Mouse (Mus musculus) left cerebral cortex, adult 11 months (tissue): ENCODE data around the gene Nubp1.

Experiments used
- DNase-seq: peaks from one replicate; pipeline ENCODE4 v3.0.0; 2022; ENCODE audit warnings: low spot score

Nubp1 gene

GRCm38 (mm10) chr16:10411764-10412746 is at the start of gene Nubp1:
Gene Nubp1, plus strand, starts transcription at chr16:10411948.
- peak; percentile 89 for DNase-seq

GRCm38 (mm10) chr16:10363061-10363460 is 48.7 kb upstream of the Nubp1 start:
- DNase-seq, result no peak

GRCm38 (mm10) chr16:10365796-10366195 is 46.0 kb upstream of the Nubp1 start:
- DNase-seq, result no peak

DNA sequence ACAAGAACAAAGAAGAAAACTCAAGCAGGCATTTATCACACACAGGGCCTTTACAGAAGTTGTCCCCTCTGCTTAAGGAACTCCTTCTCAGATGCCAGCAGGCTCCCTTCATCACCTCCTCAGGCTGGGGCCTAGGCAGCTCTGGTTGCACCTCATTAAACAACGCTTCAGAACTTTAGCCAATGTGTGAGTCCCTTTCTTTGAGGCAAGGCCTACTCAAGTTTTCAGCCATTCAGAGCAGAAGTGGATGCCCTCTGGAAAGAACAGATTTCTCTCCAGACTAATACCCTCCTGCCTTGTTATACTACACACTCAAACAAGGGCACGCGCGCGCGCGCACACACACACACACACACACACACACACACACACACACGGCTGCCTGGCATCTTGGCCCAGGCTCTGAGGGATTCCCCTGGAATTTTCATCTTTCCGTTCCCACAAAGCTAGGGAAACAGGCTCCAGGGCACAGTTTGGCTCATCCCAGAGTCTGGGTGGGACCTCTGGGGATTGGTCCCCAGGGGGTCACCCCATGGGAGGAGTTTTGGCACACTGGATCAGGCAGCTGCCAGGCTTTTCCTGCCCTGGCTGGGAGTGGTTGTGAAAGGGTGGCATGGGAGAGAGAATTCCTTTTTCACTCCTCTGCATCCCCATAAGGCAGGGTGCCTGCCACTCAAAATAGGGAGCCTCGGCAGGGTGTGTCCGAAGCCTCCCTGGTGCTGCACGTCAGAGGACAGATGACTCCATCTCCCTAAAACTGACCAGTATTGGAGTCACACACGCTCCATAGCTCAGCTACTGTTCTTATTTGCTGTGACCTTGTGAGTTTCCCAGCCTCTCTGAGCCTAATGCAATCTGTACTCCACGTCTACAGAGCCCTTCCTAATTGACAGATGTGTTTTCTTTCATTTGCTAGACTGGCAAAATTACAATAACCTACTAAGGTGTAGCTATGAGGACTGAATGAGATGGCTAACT is 45.2 kb upstream of the Nubp1 start:
- no peak for DNase-seq

GRCm38 (mm10) chr16:10369468-10369934 is 42.2 kb upstream of the Nubp1 start:
- DNase-seq, result no peak

GRCm38 (mm10) chr16:10369996-10370395 is 41.8 kb upstream of the Nubp1 start:
- no peak for DNase-seq

- no peak for DNase-seq
These were observed 39.4 kb upstream of the Nubp1 start for GRCm38 (mm10) chr16:10372372-10372771.

DNA sequence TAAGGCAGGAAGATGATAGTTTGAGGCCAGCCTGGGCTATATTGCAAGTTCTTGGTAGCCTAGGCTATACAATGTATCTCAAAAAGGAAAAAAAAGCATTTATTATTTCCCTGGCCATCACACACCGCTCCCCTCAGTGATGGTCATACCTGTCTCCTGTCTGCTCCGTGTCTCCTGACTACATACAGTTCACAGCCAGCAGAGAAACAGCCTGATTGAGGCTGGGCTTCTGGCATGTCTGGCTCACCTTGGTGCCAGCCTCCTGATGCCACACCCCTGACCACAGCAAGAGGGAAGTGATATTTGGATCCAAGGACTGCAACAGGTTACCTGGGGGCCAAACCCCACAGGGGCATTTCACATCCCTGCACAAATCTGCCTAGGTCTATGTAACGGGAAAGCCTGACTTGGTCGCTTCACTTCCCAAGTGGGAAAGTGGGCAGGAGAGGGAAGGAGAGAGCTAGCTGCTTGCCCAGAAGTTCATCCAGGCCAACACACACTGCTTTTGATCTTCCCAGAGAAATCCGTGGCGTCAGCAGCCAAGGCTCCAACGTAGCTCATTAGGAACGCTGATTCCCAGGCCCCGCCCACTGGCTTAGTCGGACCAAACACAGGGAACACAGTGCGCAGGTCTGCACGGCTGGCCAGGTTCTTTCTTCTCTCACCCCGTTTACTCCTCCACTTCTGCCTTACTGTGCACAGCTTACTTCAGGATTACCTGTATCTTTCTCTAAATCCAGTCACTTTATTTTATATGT is 37.3 kb upstream of the Nubp1 start:
- no peak for DNase-seq

GRCm38 (mm10) chr16:10377286-10377685 is 34.5 kb upstream of the Nubp1 start:
- no peak for DNase-seq

DNA sequence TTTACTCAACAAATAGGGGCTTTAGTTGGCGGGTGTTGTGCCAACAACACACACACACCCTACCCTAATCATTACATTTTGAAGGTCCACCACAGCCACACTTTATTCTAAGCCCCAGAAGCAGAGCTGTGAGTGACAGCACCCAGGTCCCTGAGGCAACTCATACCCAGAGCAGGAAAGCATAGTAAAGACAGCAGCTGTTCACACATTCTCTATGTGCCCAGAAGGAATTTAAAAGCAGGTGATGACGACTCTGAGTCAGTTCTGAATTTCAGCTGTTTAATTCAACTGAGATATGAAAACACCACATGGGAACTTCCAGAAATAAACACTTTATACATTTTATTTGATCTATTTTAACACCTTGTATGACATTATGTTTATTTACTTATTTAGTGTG is 32.2 kb upstream of the Nubp1 start:
- no peak for DNase-seq

DNA sequence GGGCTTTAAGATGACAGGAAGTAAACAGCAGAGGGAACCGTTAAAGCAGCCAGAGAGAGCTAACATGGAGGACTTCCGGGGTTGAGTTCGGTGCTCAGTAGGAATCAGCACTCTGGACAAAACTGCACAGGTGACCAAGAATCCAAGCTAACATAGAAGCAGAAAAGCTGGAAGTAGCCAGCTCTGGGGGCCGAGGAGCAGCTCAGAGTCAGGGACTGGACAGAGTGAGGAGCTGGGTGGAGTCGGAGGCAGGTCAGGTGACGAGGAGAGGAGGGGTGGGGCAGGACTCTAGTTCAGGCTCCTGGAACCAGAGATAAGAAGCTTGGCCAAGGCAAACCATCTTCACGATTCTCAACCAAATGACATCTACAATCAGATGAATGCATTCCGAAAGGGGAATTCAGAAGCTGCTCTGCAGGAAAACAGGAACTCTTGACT is 27.7 kb upstream of the Nubp1 start:
- DNase-seq, result no peak

DNA sequence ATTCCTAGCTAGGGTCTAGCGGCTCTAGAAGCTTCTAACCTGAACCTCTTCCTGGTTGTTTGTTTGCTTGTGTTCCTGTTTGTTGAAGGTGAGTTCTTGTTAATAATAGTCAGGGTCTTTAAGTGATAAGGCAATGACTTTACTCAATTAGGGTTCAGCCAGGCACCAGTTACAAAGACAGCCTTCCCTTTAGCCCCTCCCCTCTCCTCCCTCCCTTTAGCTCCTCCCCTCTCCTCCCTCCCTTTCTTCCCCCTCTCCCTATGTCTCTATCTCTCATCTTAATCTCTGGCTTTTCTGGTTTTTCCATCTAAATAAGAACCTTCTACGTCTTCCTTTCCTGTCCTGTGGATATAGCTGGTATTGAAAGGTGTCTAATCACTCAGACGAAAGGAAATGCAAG is 27.2 kb upstream of the Nubp1 start:
- DNase-seq, result no peak

- DNase-seq, result no peak
These were observed 26.5 kb upstream of the Nubp1 start for GRCm38 (mm10) chr16:10385261-10385660.

- DNase-seq, result no peak
These were observed 22.9 kb upstream of the Nubp1 start for GRCm38 (mm10) chr16:10388634-10389365.

DNA sequence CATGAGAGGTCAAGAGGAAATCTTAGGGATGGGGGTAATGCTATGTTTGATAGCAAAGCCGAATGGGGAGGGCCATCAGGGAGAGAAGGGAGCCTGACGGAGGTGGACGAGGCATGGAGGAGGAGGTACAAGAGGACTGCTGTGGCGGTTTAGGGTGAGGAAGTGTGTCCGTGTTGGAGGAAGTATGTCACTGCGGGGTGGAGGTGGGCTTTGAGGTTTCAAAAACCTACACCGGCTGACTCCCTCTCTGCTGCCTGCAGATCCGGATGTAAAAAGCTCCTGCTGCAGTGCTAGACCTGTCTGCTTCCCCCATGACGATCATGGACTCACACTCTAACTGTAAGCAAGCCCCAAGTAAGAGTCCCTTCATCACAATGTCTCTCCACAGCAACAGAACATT is 19.2 kb upstream of the Nubp1 start:
- DNase-seq, result no peak

DNA sequence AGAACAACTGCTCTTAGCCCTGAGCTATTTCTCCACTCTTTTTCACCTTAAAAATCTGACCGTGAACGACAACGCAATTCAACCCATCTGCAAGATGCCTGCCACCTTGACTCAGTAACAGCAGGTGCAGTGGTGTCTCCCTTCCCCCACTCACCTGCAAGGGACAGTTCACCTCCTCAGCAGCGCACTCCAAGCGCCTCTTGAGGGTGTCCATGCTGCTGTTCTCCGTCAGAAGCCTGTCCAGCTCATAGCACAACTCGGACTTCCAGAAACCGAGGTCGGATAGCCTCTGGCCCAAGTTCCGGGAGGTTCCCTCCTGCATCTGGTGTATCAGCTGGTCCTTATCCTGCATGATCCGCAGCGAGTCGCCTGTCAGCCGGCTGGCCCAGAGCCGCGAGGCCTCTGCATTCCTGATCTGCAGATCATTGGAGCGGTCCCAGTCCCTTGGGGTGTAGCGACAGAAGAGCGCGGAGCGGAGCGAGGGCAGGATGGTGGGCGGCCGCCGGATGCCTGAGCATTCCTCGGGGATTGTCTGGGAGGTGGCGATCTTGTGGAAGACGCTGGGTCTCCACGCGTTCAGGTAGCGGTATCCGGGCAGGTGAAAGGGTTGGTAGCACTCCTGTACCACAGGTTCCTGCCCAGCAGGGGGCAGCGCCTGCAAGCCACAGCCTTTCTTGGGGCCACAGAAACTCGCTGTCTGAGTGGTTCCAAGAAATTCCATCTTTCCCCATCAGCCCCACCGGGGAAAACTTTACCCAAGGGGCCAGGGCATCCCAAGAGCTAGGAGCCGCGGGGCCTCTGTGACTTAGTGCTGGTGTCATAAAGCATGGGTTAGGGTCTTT is 16.8 kb upstream of the Nubp1 start, which contains the start of gene Tekt5:
Gene Tekt5, minus strand, starts transcription at position 792 of the 842 bp plus-strand sequence.
- DNase-seq, result no peak

- DNase-seq, result no peak
These were observed 13.0 kb upstream of the Nubp1 start for GRCm38 (mm10) chr16:10398755-10399154.

DNA sequence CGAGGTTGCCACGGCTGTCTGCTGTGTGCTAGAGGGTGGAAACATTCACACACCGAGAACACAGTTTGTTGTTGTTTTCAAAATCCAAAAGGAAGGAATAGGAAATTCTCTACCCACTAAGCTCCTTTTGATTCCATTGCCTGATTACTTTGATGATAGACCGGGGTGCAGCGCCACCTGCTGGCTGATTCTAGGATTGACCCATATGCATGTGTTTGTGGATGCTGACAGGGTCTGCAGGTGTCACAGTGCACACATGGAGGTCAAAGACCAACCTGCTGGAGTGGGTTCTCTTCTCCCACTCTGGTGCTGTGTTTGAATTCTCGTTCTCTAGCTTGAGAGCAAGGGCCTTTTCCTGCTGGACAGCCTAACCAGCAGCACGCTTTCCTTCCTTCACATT is 12.6 kb upstream of the Nubp1 start:
- peak; percentile 63 for DNase-seq

DNA sequence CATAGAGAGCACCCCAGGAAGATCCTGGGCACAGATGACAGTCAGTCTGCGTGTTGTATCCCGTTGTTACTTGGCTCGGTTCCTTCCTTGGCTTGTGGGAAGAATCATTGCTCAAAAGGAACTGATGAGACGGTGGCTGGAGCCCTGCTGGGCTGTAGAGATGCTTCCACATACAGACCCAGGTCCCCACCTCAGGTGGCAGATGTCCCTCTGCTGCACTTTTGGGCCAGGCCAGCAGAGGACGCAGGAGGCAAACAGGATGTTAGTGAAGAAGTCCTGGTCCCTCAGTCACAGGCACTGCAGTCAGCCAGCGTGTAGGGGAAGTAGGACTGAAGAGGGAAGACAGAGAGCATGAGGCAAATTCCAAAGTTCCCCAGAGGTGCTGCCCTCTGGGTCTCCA is 4.2 kb downstream of the Nubp1 start:
- no peak for DNase-seq

DNA sequence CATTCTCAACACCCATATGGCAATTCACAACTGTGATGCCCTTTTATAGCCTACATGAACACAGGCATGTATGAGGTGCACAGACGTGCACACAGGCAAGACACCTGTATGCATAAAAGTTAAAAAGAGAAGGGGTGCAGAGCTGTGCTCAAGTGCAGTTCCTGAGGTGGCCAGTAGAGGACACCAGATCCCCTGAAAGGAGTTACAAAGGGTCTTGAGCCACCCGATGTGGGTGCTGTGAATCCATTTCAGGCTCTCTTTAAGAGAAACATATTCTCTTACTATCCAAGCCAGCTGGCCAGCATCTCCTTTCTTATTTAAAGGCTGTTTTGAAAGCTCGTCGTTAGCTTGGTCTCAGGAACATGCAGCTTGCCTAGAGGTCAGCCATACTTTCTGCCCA is 5.1 kb downstream of the Nubp1 start:
- DNase-seq, result no peak
